Mouse (Mus musculus): ENCODE results near the gene Mlh1.

Mlh1 gene

DNA sequence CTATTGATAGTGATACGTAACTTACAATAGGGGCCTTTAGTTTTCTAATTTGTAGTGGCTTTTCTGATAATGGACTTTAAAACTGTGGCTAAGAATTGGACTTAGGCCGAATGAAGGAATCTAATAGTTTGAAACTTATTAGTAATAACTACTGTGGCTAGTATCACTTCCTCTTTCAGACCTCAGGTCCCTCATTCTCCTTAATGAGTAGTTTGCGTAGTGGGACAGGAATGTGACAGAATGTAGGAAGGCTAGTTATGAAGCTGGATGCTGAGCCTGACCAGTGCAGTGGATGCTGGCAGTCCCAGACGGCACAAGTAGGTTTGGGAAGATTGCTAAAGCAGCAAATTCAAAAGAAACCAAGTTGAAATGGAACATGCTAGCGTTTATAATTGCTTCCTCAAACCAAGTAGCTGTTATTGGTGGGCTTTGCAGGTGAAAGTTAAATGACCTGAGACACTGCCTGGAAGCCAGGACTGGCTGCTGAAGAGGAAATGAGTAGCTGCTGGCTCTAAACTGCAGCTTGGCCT, 51.0 kb downstream of the Mlh1 start:
- DNase-seq (ENCODE audit: low read depth, low spot score) = no peak

DNA sequence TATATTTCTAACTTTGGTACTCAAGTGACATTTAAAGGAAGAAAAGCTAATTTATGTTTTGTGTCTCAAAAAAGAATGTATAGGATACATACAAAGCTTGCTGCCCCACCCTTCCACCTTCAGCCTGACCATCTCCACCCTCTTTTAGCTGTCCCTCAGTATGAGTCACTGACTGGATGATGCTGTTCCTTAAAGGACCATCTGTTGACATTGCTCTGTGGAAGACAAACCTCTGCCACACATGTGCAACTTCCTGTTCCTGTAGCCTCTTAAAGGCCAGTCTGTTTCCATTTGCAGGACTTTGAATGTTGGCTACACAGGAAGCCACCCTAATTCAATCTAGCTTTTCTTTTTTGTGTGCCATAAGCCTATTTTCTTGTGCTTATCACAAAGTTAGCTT, 55.2 kb downstream of the Mlh1 start:
- DNase-seq (ENCODE audit: low read depth, low spot score) = no peak

DNA sequence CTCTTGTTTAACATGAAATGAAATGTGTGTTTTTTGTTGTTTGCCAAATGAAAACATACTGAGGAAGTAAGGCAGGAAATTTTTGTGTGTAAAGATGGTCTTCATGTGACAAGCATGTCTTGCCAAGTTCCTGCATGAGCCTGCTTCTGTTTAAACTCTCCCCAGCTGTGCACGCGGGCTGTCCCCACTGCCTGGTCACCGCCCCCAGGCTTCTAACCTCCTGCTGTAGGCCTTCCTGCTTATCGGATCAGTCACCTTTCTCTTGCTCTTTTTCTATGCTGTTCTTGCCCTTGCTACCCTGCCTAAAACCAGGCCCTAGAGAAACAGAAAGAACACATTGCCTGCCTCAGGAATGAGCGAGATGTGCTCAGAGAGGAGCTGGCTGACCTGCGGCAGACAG, 58.1 kb downstream of the Mlh1 start:
- no peak for DNase-seq (ENCODE audit: low read depth, low spot score)

DNA sequence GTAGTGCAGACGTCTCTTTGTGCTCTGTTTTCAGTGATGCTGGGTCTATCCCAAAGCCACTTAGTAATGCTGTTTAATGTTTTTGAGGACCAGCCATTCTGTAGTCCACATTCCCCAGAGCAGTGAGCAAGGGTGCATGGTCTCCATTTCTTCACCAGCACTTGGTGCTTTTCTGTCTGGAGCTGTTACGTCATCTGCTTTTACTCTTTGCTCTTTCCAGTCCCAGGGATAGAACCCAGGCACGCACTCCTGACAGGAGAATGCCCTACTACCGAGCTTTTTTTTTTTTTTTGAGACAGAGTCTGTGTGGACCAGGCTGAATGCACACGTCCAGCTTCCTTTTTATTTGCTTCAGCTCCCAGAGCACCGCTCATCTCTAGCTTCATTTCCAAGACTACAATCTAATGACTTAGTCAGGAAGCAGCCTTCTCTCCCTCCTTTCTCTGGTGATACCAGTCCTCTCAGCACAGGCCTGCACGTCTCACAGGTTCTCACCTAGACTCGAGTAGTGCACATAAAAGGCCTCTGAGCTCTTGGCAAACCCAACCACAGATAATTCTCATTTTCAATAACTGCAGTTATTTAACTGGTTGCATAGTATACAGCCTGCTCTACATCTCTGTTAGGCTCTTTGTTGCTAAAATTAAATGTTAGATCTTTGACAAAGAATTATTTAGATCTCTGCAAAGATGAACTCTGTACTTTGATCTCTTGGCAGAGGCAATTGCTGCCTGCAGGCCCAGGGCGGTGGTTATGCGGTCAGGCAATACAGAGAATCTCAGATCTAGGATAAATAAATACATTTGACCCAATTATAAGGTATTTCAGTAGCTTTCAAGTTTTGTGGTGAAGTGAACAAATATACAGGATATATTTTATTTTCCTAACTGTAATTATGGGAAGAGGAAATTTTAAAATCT, 60.2 kb downstream of the Mlh1 start:
- DNase-seq (ENCODE audit: low read depth, low spot score) = no peak

DNA sequence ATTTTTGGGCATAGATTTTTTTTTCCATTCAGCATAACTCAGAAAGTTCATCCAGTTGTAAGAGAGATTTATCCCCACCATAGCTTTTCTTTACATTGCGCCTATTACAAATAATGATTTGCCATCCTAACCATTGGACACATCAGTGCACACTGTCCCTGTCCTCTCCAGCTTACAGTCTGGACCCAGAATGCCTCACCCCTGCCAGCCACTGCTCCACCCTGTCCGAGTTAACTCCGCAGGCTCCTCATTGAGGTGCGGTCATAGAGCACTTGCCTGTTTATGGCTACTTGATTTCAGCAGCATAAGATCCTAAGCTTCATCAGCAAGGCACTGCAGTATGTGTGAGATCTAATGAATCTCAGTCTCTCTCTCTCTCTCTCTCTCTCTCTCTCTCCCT, 61.2 kb downstream of the Mlh1 start:
- DNase-seq (ENCODE audit: low read depth, low spot score) = no peak

DNA sequence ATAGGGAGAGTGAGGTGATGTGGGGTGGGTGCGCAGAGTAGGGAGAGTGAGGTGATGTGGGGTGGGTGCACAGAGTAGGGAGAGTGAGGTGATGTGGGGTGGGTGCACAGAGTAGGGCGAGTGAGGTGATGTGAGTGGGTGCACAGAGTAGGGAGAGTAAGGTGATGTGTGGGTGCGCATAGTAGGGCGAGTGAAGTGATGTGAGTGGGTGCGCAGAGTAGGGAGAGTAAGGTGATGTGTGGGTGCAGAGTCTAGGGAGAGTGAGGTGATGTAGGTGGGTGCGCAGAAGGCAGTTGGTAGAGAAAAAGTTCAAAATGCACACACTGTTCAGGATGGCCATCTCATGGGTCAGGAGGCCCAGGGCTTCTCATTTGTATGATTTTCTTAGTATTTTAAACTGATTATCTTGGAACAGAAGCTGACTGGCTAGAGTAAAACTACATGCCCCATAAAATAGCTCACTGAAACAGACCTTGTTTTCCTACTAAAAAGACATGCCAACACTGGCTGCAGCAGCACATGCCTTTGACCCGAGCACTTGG, 62.4 kb downstream of the Mlh1 start:
- DNase-seq (ENCODE audit: low read depth, low spot score) = no peak

DNA sequence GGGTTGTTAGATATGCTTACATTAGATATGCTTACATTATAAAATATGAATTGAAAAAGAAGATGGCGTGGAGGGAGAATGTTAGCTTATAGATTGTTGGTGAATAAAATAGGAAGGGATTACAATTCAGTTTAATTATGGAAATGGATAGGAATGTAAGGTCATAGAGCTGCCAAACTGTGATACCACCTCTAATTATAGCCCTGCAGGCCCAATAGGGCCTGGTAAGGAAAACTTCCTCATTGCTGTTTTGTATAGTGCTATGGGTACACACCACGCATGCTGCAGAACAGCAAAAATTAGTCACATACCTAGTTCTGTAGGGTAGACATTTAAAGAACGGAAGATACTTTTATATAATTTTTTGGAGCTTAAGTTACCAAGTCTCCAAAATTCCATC, 63.4 kb downstream of the Mlh1 start:
- DNase-seq (ENCODE audit: low read depth, low spot score) = no peak

DNA sequence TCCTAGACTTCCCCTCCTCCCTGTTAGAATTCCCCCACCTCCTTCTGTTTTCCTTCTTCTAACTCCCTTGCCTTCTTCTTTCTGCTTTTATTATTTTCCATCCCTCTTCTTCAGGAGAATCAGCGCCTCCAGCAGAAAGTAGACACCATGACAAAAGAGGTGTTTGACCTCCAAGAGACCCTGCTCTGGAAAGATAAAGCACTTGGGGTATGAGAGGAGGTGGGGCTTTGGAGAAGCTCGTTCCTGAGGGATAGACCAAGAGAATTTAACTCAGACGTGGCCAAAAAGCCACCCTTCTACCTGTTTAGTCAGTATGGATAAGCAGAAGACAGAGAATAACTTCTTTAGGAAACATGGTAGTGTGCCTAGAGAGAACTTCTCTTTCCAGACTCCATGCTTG, 63.9 kb downstream of the Mlh1 start:
- DNase-seq (ENCODE audit: low read depth, low spot score) = no peak

DNA sequence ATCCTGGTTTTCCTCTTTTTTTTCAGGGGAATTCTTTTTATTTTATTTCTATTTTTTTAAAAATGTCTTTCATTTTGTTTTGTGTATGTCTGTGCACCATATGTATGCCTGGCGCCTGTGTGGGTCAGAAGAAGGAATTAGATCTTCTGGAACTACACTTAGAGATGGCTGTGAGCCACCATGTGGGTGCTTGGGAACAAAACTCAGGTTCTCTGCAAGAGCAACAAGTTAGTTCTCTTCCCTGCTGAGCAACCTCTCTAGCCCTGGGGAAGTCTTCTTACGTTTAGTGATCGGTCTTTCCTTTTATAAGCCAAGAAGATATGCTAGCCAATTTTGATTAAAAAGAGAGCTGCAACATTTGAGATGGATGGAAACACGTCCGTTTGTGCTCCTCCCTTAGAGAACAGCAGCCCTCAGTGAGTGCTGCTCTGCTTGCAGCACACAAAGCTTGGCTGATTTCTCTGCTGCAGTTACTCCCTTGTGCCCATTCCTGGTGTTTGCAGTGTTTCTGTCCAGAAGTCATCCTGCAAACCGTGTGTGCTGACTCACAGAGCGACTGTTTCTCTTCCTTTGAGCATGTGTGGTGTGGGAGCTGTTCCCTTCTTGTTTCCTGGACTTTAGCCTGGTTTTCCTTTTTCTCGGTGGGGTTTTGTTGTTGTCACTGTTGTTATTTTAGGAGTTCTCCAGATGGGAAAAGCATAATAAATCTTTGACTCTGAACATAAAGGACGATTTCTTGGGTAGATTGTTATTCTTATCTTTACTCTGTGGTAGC, 66.8 kb downstream of the Mlh1 start:
- DNase-seq (ENCODE audit: low read depth, low spot score) = no peak

DNA sequence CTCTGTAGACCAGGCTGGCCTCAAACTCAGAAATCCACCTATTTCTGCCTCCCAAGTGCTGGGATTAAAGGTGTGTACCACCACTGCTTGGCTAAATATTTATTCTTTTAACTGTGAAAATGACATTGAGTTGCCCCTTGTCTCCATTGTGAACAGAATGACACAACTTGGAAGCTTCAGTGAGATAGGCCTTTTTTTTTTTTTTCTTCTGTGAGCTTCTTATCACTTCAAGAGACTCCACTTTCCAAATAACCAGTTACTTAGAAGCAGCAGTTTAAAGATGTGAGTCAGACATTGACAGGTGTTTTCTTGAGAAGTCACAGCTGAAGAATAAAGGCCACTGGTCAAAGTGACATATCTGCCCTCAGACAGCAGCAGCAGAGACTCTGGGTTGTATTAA, 71.4 kb downstream of the Mlh1 start:
- no peak for DNase-seq (ENCODE audit: low read depth, low spot score)

DNA sequence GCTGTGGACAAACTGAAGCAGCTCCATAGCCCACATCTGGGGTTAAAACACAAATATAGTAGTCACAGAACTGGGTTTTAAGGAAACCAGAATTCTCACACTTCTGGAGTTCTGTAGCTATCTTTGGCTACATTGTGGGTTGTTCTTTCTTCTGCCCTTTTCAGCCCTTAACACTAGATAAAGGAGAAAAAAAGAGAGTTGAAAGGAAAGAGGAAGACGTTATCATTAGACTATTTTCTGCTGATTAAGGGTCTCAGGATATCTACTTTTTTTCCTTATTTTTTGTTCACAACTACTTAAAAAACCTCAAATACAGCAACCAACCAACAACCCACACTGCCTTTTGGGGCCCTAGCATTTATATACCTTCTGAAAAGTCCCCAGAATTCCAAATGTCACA, 73.3 kb downstream of the Mlh1 start:
- DNase-seq (ENCODE audit: low read depth, low spot score) = no peak

DNA sequence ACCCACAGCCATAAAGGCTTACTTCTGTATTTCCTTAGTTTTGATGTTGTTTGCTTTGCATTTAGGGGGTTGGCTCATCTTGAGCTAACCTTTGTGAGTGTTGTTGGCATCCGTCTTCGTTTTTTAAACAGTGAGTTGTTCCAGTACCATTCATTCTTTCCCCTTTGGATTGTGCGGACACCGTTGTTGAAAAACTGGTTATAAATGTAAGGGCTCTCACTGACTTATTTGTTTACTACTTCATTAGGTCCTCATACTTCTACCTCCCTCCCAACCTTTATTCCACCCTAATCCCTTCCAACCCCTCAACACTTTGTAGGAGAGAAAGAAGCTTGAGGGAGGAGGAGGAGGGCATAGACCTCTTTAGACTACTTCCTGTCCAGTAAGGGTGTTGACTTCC, 73.9 kb downstream of the Mlh1 start:
- DNase-seq (ENCODE audit: low read depth, low spot score) = no peak

DNA sequence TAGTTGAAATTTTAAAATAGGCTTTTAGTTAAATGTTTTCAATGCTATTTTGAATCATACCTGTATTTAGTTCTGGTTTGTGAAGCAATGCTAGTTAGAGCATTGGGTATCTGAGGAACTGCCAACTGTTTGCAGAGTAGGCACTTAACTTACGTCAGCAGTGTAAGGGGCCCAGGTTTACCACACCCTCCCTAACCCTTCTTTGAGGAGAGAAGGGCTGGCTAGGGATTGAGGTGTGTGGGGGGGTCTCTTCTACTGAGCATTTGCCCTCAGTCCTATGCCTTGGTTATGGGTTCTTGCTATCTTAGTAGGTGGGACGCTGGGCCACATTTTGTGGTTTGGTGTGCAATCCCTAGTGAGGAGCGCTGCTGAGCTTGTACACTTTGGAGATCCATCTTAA, 74.5 kb downstream of the Mlh1 start:
- no peak for DNase-seq (ENCODE audit: low read depth, low spot score)

DNA sequence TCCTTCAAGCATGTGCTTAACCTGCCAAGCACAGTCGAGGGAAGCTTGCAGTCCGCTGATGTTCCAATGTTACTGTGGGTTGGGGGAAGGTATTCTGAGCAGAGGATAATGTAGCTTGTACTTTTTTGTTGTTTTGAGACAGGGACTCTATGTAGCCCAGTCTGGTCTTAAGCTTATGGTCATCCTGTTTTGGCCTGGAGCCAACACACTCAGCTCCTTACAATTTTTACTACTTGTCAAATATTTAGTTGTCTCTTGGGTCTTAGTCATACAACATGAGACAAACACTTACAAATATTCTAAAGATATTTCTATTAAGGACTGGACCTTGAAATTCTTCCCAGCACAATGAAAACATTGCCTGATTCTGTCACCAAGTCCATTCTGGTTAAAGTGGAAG, 78.4 kb downstream of the Mlh1 start:
- DNase-seq (ENCODE audit: low read depth, low spot score) = no peak

DNA sequence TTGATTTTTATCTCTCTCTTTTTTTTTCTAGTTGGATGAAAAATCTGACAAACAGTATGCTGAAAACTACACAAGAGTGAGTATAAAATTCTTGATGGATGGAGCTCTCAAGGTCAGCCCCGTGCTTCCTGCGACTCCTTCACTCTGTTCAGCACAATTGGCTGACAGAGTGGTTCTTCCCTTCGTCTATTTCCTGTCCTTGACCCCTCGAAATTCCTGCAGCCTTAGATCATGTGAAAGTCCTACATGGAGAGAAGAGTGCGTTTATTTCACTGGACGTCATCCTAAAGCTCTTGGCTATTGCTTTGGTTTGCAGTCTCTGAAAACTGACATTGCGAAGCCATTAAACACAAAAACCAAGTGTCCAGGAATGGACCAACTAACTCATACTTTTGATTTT, 82.9 kb downstream of the Mlh1 start:
- DNase-seq (ENCODE audit: low read depth, low spot score) = no peak

DNA sequence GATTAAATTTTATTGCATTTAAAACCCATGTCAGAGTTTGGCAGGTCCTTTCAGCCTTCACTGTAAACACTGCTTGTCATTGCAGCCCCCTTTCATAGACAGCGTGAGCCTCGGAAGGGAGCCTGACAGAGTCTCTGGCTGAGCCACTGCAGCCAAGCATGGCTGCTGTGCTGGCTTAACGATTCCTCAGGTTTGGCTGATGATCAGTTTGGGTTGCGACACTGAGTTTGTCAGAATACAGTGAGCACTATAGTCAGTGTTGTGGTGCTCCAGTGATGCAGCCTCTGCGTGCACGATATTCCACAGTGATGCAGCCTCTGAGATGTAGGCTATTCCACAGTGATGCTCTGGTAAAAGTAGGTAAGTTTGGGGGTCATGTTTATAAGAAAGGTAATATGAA, 84.7 kb downstream of the Mlh1 start:
- no peak for DNase-seq (ENCODE audit: low read depth, low spot score)

DNA sequence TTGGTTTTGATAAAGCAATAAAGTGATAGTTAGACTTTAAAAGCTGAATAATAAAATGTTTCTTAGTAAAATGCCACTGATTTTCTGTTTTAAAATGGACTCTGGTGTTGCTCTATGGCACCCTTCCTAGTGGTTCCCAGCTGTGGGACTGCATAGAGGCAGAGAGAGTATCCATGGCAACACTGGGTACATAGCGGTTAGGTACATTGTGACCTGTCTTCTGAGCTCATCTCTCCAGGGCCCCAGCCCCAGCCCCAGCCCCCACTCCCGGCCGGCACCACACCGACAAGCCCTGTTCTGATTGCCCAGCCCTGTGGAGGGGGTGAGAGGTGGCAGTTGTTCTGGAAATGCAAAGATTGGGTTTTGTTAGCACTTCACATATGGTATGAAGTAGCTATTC, 86.7 kb downstream of the Mlh1 start:
- DNase-seq (ENCODE audit: low read depth, low spot score) = no peak

DNA sequence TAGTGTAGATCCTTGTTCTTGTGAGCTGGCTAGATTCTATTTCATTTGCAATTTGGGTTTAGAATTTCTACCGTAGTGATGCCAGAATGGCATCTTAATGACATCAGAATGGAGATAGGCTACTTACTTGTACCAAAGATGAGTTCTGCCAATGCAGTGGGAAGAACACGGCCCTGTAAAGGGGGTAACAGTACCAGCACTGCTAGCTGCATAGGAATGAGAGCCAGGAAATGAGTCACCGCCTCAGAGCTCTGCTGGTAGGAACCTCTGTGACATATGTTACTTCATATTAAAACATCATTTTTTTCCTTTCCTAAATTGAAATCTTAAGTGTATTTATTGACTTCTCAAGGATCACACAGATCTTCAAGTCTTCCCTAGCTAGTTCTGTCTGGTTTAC, 89.4 kb downstream of the Mlh1 start:
- DNase-seq (ENCODE audit: low read depth, low spot score) = no peak

DNA sequence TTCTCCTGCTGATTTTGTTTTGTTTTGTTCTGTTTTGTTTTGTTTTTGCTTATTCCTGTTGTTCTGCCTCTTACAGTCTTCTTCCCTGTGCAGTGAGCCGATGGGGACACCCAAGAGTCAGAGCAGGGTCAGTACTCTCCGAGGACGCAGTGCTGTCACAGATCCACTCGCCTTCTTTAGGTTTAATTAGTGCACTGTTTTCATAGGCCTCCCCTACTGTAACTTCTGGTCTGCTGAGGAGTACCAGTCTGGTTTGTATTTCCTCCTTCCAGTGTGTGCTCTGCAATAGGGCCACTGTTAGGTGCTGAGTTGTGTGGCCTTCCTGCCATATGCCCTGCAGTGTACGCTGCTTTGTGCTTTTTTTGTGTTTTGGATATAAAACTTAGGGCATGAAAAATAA, 92.6 kb downstream of the Mlh1 start:
- no peak for DNase-seq (ENCODE audit: low read depth, low spot score)
